Mouse (Mus musculus): Measurements from ENCODE around the gene Ceacam19.

The Ceacam19 gene

DNA sequence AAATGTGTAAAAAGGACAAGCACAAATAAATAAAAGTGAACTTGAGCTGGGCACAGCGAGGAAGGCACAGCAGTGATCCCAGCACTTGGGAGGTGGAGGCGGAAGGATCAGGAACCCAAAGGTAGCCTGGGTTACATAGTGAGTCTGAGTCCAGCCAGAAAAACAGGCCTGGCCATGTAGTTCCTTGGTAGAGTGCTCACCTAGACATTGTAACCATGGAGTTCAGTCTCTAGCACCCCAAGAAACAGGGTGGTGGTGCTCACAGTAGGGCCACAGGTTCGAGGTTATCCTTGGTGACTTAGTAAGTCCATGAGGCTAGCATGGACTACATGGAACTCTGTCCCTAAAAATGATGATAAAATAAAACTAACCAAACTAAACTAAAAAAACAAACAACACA is 46.8 kb downstream of the Ceacam19 start:
- no peak for DNase-seq (ENCODE audit: inconsistent ontology term)

DNA sequence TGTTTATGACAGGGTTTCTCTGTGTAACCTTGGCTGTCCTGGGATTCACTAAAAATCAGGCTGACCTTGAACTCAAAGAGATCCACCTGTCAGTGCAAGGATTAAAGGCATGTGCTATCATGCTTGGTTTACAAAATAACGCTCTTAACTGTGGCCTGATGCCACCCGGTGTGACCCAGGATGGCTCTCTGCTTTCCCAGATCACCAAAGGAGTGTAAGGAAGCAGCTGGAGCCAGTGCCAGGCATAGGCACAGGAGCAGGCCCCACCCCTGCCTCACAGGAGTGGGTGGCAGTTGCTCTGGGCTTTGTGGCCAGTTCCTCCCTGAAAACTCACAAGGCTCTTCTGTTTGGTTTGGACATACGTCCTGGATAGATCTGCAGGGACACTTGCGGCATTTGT is 47.4 kb downstream of the Ceacam19 start:
- no peak for DNase-seq (ENCODE audit: inconsistent ontology term)

DNA sequence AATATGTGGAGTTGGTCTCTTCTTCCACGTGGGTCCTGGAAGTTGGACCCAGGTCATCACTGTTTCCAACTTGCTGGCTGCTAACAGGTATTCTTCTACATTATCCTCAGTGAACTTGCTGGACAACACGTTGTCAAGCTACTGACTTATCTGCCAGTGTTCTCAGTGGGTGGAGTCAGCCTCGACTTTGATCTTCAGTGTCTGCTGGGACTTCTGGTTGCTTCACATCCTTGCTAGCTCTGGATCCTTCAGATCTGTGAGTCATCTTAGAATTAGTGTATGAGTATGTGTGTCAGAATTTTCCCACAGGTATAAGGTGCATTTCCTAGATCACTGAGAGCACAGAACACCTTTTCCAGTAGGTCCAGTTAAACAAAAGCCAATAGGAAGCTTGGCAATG is 50.9 kb downstream of the Ceacam19 start:
- DNase-seq (ENCODE audit: inconsistent ontology term) = no peak

DNA sequence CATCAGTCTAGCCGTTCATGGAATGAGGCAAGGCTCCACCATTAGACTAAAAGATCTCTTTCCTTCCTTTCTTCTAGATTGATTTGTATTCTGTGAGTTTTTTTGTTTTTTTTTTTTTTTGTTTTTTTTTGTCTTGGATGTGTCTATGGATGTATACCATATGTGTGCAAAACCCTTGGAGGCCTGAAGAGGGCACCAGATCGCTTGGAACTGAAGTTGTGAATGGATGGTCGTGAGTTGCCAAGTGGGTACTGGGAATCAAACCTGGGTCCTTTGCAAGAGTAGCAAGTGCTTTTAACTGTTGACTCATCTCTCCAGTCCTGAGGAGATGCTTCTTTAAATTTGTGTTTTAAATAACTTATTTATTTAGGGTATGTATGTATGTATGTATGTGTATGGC is 53.7 kb downstream of the Ceacam19 start:
- DNase-seq (ENCODE audit: inconsistent ontology term) = no peak

DNA sequence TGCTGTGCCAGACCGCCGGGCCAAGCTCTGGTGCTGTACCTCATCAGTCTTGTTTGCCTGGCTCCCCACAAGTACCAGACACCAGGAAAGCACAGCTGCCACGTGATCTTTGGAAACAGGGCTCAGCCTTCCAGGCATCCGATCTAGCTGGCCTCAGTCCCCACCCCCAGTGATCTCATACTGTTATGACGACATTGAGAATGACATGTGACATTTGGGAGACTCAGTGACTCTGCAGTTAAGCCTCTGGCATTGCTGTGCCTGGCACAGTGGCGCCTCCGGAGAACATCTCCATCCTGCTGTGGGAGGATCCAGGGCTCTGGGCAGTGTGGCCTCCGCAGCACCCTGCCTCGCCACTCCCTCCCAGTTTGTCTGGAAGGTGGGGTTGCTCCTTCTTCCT is 55.9 kb downstream of the Ceacam19 start:
- DNase-seq (ENCODE audit: inconsistent ontology term) = no peak

DNA sequence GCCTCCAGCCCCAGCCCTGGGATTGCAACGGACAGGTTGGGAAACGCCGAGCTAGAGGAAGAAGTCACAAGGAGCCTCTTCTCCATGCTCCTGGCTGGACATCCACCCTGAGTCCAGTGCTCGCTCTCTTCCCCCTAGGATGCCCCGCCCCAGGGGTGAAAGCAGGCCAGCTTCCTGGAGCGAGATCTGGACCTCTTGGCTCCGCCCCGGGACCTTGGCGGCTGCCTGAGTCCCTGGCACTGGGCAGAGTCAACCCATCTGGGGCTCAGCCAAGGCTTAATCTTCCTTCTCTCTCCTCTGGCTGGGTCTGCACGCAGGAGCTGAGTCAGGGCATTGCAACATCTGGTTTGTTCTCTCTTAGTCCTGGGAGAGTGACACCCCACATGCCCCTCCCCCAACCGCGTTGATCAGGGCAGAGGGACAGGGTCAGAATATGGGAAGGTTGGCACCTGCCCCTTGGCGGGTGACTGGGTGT is 57.0 kb downstream of the Ceacam19 start:
- DNase-seq (ENCODE audit: inconsistent ontology term) = peak; percentile 83

DNA sequence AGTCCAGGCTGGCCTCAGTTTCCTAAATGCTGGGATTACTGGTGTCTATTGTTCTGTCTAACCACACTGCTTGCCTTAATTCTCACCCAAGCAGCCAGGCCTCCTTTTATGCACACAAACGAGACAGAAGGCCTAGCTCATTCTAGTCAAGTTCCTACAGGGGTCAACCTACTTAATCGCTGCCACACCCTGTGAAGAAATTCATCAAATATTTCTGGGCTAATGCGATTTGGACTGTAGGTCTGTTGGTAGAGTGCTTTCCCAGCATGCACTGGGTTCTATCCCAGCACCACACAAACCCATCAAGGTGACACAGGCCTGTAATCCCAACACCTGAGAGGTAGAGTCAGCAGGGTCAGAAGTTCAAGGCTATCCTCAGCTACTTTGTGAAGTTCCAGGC is 58.1 kb downstream of the Ceacam19 start:
- no peak for DNase-seq (ENCODE audit: inconsistent ontology term)

DNA sequence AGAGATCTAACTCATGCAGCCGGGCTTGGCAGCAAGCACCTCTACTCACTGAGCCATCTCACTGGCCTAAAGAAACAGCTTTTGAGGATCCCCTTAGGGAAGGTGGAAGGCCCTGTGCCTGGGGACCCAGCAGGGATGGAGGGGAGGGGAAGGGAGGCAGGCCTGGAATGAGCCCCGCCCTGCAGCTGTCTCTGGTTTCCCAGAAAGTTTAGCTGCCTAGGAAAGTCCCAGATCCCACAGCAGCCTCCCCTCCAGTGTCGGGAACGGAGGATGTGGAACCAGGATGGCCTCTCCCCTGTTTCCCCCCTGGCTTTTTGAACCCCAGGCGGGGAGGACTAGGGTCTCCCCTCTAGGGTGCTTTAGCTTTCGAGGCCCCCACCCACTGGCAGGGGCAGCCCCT is 61.0 kb downstream of the Ceacam19 start:
- DNase-seq (ENCODE audit: inconsistent ontology term) = no peak

Measured in Muller cell, postnatal 12 days (primary cell).